Mouse (Mus musculus): ENCODE measurements at regions not wholly inside any gene's neighbourhood (a gene's known extent, or its start where the extent isn't known, plus 50 kb on each side); places are given as distances from the start of the nearest gene placed in this dataset.

DNA sequence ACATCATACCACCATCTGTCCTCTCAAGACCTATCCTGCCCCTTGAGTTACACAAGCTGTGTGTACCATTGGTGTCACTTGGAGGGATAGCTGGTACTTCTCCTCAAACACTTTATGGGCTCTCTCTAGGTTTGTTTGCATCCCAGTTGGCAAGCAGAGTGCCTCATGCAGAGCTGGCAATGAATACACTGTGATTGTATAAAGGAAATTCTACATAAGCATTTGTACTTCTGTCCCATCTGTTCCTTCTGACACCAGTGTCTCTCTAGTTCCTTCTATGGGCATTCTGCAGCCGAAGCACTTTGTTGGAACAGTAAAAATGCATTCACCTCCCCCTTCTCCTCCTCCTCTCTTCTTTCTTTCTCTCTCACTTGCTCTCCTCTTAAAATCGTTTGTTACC lies 1046.7 kb upstream of the Flrt2 start:
- peak; percentile 2 to 28 for DNase-seq (ENCODE audit: low spot score in 2 of 2)
- intact Hi-C loops (cut with DNase I): no loop called here

DNA sequence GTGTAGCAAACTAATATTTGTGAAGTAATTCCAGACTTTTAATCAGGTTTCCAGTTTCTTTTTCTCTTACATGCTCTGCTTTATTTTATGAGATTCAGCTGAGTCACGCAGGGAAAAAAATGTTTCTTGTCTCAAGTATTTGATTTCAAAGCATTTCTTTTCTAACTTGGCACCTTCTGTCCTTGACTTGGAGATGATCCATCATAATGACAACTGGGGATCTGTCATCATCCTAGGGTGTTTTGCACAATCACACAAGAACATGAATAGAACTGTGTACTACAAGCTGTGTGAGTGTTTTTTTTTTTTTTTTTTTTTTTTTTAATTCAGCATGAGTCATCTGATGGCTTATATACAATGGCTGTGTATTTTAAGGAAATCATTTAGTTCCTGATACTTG lies 1022.0 kb upstream of the Flrt2 start:
- peak; percentile 26 to 59 for DNase-seq (ENCODE audit: low spot score in 2 of 2)
- intact Hi-C loops (cut with DNase I): no loop called here

DNA sequence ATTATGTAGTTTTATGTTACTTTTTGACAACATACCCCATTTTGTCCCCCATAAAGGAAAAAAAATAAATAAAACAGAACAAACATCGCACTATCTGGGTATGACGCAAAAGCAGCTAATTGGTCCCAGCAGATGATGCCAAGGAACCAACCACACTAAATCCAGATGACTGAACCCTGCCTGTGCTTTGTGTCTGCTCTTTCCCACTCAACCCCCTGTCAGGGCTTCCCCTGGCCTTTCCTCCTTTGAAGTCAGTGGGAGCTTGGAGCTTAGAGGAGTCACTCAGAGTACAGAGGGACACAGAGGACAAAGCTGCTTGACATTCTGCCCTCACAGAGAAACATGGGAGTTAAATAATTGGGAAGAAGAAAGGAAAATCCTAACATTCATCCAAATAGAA lies 1017.1 kb upstream of the Flrt2 start:
- no peak for DNase-seq (ENCODE audit: low spot score in 2 of 2)
- intact Hi-C loops (cut with DNase I): no loop called here

DNA sequence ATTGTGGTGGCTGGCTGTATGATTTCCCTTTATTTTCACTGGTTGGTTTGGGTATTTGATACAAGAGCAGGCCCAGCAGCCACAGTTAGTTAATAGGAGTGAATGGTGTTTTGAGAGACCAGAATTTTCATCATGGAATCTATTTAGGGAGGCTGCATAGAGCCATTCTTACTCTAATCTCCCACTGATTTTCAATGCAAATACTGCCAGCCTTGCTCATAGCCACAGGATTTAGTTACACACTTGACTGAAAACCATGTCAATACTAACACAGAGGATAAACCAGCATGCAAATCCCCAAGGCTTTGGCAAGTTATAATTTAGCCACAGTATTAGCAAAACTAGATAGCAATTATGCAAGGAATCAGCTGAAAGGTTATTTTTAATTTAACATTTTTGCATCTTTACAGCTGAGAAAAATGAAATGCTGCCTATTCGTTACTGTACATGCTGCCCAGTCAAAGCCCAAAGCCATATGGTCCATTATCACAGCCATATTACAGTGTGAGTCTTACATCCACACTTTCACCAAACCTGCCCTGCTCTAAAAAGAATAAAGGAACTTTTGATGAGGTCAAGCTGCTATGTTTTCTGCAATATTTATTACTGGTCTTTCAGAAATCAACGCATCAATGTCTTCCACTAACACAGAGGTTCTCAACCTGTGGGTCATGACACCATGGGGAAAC lies 1000.5 kb upstream of the Flrt2 start:
- intact Hi-C loops (cut with DNase I): no loop called here
- DNase-seq (ENCODE audit: low spot score in 2 of 2): no peak

DNA sequence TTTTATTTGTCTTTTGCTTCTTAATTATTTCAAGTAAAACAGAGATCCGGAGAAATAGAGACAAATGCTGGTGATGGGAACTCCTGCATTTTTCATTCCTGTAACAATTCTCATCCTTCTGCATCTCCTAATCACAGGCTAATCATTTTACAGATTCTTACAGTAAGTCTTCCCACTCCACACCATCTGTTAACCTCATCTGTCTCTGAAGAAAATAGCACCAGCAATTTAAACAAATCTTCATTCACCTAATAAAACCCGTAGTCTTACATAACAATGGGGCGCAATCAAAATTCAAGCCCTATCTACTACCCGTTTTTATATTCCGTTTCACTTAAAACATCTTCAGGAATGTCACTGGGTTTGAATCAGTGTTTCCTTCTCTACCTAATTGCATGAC lies 960.6 kb upstream of the Flrt2 start:
- no peak for DNase-seq (ENCODE audit: low spot score in 2 of 2)
- intact Hi-C loops (cut with DNase I): no loop called here

DNA sequence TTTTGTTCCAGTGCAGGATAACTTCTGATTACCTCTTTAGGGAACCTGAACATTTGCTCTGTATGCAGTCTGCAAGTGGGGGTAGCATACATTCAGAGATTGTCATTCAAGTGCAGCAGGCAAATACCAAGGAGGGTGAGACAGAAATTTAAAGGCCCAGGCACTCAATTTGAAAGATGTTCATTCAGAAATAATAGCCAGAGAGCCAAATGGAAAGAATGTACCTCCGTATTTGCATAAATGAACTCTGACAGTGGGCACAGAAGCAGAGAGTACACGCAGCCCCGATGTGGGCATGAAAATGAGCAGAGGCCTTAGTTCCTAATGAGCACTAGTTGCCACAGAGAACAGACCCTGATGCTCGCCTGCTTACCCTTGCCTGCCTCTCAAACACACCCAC lies 958.8 kb upstream of the Flrt2 start:
- DNase-seq (ENCODE audit: low spot score in 2 of 2): no peak

DNA sequence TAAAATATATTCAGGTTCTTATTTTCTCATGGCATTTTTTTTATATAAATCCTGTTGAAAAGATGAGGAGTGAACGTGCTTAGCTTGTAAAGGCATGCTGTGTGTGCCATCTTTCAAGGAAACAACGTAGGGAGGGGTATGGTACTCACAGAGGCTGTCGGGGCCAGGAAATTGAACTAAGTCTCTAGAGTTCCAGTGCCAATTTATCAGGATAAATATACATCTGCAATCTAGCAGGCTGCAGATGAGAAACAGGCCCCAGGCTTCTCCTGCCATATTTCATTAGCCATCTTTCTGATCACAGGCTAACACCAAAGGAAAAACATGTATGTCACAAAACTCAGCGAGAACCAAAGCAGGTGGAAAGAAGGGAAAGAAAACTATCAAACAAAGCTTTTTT lies 954.8 kb upstream of the Flrt2 start:
- intact Hi-C loops (cut with DNase I): no loop called here
- DNase-seq (ENCODE audit: low spot score in 2 of 2): no peak

More for the DNA sequence above, 958.8 kb upstream of the Flrt2 start:
- intact Hi-C loops (cut with DNase I): no loop called here

DNA sequence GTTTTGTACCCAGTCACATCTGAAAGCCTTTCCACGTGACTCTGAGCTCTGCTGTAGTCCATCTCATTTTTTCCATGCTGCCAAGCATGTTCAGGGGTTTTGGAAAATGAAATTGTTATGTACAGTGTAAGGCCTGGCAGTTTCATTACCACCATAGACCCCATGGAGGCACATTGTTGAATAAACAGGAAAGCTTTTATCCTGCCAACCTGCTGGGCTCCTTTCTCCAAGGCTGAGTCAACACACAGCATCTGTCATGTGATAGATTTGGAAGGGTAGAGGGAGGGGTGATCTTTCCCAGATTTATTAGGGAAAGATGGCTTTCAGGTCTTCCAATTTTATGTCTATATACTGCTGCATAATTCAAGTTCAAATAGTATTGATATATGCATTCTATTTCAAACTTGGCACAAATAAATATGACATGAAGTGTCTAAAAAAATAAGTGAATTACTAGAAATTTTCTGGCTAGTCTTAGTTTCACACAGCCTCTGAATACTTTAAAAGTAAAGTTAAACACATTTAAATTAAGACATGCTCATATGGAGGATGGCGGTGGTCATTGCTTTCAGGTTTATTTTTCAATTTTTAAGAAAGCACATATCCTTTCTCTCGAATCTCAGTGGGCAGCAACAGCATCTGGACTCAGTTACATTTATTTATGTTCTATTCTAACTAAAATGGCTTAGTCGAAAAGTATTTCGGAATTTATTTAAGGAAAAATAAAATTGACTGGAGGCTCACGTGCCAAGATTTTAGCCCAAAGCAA lies 942.1 kb upstream of the Flrt2 start:
- intact Hi-C loops (cut with DNase I): no loop called here
- DNase-seq (ENCODE audit: low spot score in 2 of 2): no peak

DNA sequence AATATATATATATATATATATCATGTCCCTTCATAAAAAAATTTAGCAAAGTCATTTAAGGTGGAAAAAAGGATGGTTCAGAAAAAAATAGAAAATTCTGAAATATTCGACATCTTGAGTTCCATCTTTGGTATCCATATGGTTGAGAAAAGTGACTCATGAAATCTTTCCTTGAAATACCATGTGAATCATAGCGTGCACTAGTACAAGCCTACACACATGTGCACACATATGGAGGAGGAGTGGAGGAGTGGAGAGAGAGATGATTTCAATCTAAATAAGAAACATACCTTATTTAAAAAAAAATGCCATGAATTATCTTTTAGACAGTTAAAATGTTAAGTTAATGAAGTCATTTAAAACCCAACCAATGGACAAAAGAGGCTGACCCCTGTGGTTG lies 936.3 kb upstream of the Flrt2 start:
- intact Hi-C loops (cut with DNase I): no loop called here
- peak in 1 of 2 experiments; percentile 3 for DNase-seq (ENCODE audit: low spot score in 2 of 2)

DNA sequence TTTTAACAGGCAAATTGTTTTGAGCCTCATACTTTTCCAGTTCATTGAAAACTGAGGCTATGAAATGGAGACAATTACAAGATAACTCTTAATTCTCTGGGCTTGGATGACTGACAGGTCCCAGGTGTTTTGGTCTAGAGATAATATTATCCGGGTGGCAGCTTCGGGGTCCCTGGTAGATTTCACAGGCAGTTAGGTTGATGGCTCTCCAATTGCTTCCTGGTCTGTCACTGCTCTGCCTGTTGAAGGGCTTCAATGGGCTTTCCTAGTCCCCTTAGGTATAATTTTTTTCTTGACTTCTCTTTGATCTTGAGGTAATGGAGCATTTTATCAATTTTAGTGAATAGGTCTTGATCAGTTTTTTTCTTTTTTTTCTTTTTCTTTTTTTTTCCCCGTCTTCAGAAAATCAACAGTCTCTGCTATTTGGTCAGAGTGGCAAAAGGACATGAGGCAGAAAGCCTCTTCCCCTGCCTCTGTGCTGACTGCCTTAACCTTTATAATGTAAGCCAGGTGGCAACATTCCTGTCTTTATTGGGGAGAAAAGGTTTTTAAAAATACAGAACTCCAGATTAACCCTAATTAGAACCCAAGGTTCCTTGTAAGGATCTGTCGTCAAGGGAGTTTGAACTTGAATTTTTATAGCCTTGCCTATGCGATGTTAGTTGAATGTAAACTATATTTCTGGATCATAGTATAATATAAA lies 896.0 kb upstream of the Flrt2 start:
- no peak for DNase-seq (ENCODE audit: low spot score in 2 of 2)
- intact Hi-C loops (cut with DNase I): no loop called here

DNA sequence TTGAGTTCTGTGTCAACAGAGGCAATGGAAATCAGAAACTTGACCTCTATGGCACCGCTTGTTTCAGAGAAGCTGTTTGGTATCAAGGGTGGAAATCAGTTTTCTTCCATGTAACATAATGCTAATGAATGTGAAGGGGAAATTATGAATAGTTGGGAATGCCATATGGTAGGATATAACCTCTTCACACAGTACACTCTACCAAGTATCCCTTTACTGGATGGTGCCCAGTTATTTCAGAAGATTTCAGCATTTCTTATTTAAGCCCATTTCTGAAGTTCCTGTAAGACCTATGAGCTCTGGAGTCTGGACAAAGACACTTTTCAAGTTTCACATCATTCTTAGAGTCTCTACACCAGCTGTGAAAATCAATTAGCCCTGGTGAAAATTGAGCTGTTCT lies 887.3 kb upstream of the Flrt2 start:
- intact Hi-C loops (cut with DNase I): no loop called here
- DNase-seq (ENCODE audit: low spot score in 2 of 2): no peak

DNA sequence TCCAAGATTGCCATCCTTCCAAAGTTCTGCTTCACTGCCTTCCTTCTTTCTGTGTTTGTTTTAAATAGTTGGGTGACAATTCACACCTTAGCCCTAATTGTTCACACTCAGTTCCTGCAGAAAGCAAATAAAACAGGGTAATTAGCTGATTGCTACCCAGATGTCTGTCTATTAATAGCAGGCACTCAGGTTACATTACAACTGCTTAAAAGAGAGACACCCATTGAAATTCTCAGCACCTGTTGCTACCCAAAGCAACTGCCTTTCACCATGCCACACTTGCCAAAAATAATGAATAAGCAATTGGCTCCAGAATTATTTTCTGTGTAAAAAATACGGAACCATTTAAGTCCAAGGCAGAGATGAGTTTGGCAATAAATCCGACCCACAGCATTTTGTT lies 860.6 kb upstream of the Flrt2 start:
- intact Hi-C loops (cut with DNase I): no loop called here
- no peak for DNase-seq (ENCODE audit: low spot score in 2 of 2)

DNA sequence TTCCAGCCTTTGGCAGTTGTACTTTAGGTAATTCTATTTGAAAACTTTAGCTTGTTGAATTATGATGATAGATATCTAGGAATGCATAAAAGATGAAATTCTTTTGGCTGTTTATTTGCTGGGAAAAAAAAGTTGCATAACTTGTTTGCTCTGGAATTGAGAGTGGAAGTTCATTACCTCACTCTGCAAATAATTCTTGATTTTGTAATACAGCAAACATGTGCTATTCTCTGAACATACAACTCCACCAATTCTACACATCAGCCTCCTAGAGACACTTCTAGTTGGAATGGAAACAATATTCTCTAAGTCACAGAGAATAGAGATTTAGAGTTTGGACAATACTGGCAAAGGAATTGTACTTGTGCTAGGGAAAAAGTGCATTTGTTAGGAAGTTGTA lies 829.3 kb upstream of the Flrt2 start:
- intact Hi-C loops (cut with DNase I): no loop called here
- no peak for DNase-seq (ENCODE audit: low spot score in 2 of 2)

DNA sequence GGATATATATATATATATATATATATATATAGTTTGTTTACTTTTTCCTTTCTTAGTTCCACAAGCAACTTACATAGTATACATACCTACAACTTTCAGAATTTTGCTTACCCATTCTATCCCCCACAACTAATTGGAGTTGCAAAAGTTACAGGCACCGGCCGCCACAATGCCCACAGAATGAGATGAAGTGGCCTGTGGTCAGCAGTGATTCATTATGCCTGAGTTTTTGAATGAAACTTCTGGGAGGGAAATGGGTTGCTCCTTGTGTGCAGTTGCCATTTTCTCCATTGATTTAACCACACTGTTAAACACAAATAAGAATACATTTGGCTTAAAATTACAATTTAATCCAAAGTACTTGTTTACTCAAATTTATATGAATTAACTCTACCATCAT lies 781.2 kb upstream of the Flrt2 start:
- DNase-seq (ENCODE audit: low spot score in 2 of 2): no peak
- intact Hi-C loops (cut with DNase I): no loop called here

DNA sequence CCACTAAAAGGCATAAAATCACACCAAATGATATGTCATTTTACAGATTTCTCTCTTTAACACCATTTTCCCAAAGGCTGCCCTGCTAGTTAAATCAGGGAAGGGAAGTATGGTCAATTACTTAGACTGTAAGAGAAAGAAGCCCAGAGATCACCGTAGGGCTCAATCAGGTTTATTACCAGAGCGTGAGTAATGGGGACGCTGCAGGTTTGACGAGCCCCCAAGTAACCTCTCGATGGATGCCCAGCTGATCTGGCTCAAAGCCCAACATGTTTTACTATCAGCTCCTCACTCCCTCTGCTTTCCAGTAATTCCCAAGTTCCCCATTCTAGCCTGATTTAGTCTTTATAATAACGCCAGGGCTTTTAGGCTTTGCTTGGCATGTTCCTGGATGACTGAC lies 749.0 kb upstream of the Flrt2 start:
- intact Hi-C loops (cut with DNase I): no loop called here
- DNase-seq (ENCODE audit: low spot score in 2 of 2): no peak

Small RNAs in the stretch of these regions (microRNA-seq; reads per million reads assigned to microRNA genes)
- gene Mir8099-2: 0 reads per million in 2 experiments

Data from left cerebral cortex, postnatal 14 days (tissue).